17 mouse cellular contexts compared by ENCODE assay signal in genomic region chr11:82626501-82627111, GRCm38 (mm10).
"Had no signal": no experiment of that assay in that cellular context is flagged by ENCODE, and none has a peak within 500 bp of the region (broad histone marks: within the 10 kb centered on the region; RNA-seq: fewer than 3 reads in every experiment).

No protein-coding gene starts in this region.

- H3K36me3 ChIP-seq: limb, embryonic 10.5 days; liver, embryonic 15.5 days; midbrain, embryonic 12.5 days; neural tube, embryonic 13.5 days had no signal

- H3K9ac ChIP-seq: liver, embryonic 15.5 days; lung, embryonic 14.5 days; midbrain, embryonic 12.5 days; neural tube, embryonic 13.5 days had no signal

- H3K4me2 ChIP-seq: liver, embryonic 11.5 days; liver, embryonic 15.5 days; lung, embryonic 14.5 days; midbrain, embryonic 12.5 days; neural tube, embryonic 13.5 days had no signal

- DNase-seq: kidney, adult 11 months; kidney, adult 9 months; kidney, postnatal 10 days; kidney, postnatal 4 days; lung, embryonic 14.5 days; lung, postnatal 10 days; lung, postnatal 4 days; right cerebral cortex, postnatal 4 days; spleen, adult 18-20 months; thymus, adult 18-20 months; thymus, postnatal 14 days had no signal

- H3K27me3 ChIP-seq: liver, embryonic 15.5 days; midbrain, embryonic 12.5 days; neural tube, embryonic 13.5 days had no signal

- H3K4me3 ChIP-seq: layer of hippocampus, adult 2 months; limb, embryonic 10.5 days; liver, embryonic 15.5 days; midbrain, embryonic 12.5 days; neural tube, embryonic 13.5 days had no signal

- H3K9me3 ChIP-seq: limb, embryonic 10.5 days; liver, embryonic 15.5 days; midbrain, embryonic 12.5 days; neural tube, embryonic 13.5 days had no signal

- H3K4me1 ChIP-seq: liver, embryonic 15.5 days had no signal

- H3K27ac ChIP-seq: layer of hippocampus, adult 2 months; limb, embryonic 10.5 days; liver, embryonic 15.5 days; midbrain, embryonic 12.5 days; neural tube, embryonic 13.5 days had no signal
